Mouse (Mus musculus) erythroblast, embryonic 14.5 days (primary cell): ENCODE data around the gene 1700003E16Rik.

Experiments
- GATA1 ChIP-seq: IDR thresholded peaks from 2 replicates; pipeline ENCODE4 v1.6.1; 2012; ENCODE audit warnings: low read length, inconsistent platforms, mixed read lengths
- TAL1 ChIP-seq: IDR thresholded peaks from 3 replicates; pipeline ENCODE4 v1.6.1; 2012; ENCODE audit warnings: low read length, inconsistent platforms, mixed read lengths

GRCm38 (mm10) chr6:83134951-83135513, 21.2 kb upstream of the 1700003E16Rik start, which contains the start of gene Rtkn:
- TF ChIP-seq GATA1 (no peak), TAL1 (no peak)
